Mouse (Mus musculus): ENCODE data around the gene Triobp. TPM values are rescaled to one million over a fixed set of nuclear protein-coding genes. Genes with fewer than 3 reads are reported as not detected.

Gene Triobp
- total and polyA plus RNA-seq, 2 experiments from 2014 or later: 19.1 to 45.3 TPM

- DNase-seq (ENCODE audit: low spot score) (no peak), ATAC-seq (ENCODE audit: insufficient read depth, low read depth) (no peak)
- peaks cover 53% of the 10 kb centered on the region for H3K36me3 ChIP-seq (replicated peaks; ENCODE audit: control insufficient read depth, insufficient read depth, low read length)
- TF ChIP-seq EP300 (IDR thresholded peaks at IDR 0.05; ENCODE audit: low read depth): no peak
- TF ChIP-seq CTCF (IDR thresholded peaks at IDR 0.05; ENCODE audit: low read depth): no peak
- no peak overlapping the region for H3K4me3 ChIP-seq (ENCODE audit: low read depth, low read length)
- H3K27ac ChIP-seq (ENCODE audit: low read depth): no peak overlapping the region
- 89% methylated on average over 2 of the region's 2 CpGs for WGBS
- no peak overlapping the region for H3K4me2 ChIP-seq (ENCODE audit: low read depth, low read length)
- H3K9me3 ChIP-seq (replicated peaks; ENCODE audit: control insufficient read depth, low read length): no peaks in the 10 kb centered on the region
- H3K27me3 ChIP-seq (ENCODE audit: control insufficient read depth, insufficient read depth, low read length): no peaks in the 10 kb centered on the region
- no peak overlapping the region for H3K9ac ChIP-seq (replicated peaks; ENCODE audit: low read depth, low read length)
- H3K4me1 ChIP-seq (ENCODE audit: control insufficient read depth, insufficient read depth): no peaks in the 10 kb centered on the region
Observed at GRCm38 (mm10) chr15:79052366-79052765, 104.8 kb downstream of the Triobp start.

Small RNAs within 50 kb of the gene (microRNA-seq; reads per million reads assigned to microRNA genes)
- 0.54 reads per million for gene Mir6956

Other genes starting within 250 kb of the Triobp start
- gene Elfn2, start 229.0 kb upstream of the Triobp start, total RNA-seq (2014; rRNA removed; ENCODE audit: low replicate concordance): 0.12 and 0.19 TPM in 2 replicates
- gene Elfn2, start 229.0 kb upstream of the Triobp start, polyA plus RNA-seq (2015; fragmentation: Nextera tagmentation; extraction: Ambion mirVana): 0.05 and 0.11 TPM in 2 replicates
- 12.9 and 13.1 TPM in 2 replicates for gene Mfng, start 174.2 kb upstream of the Triobp start, total RNA-seq (2014; rRNA removed; ENCODE audit: low replicate concordance)
- 13.0 and 13.4 TPM in 2 replicates for gene Mfng, start 174.2 kb upstream of the Triobp start, polyA plus RNA-seq (2015; fragmentation: Nextera tagmentation; extraction: Ambion mirVana)
- 2.7 and 6.4 TPM in 2 replicates for gene Card10, start 144.7 kb upstream of the Triobp start, total RNA-seq (2014; rRNA removed; ENCODE audit: low replicate concordance)
- gene Card10, start 144.7 kb upstream of the Triobp start, polyA plus RNA-seq (2015; fragmentation: Nextera tagmentation; extraction: Ambion mirVana): 4.0 and 4.6 TPM in 2 replicates
- gene Cdc42ep1, start 105.1 kb upstream of the Triobp start, total RNA-seq (2014; rRNA removed; ENCODE audit: low replicate concordance): 44.7 and 52.5 TPM in 2 replicates
- 27.1 and 27.4 TPM in 2 replicates for gene Cdc42ep1, start 105.1 kb upstream of the Triobp start, polyA plus RNA-seq (2015; fragmentation: Nextera tagmentation; extraction: Ambion mirVana)
- 4.6 TPM in 1 of 2 replicates, not detected in the other for gene Lgals2, start 92.2 kb upstream of the Triobp start, total RNA-seq (2014; rRNA removed; ENCODE audit: low replicate concordance)
- gene Lgals2, start 92.2 kb upstream of the Triobp start, polyA plus RNA-seq (2015; fragmentation: Nextera tagmentation; extraction: Ambion mirVana): 0.27 and 0.36 TPM in 2 replicates
- gene Gga1, start 70.5 kb upstream of the Triobp start, total RNA-seq (2014; rRNA removed; ENCODE audit: low replicate concordance): 32.4 and 40.5 TPM in 2 replicates
- 30.1 and 32.4 TPM in 2 replicates for gene Gga1, start 70.5 kb upstream of the Triobp start, polyA plus RNA-seq (2015; fragmentation: Nextera tagmentation; extraction: Ambion mirVana)
- 0.73 TPM in 1 of 2 replicates, not detected in the other for gene Gm49510, start 48.1 kb upstream of the Triobp start, total RNA-seq (2014; rRNA removed; ENCODE audit: low replicate concordance)
- gene Gm49510, start 48.1 kb upstream of the Triobp start, polyA plus RNA-seq (2015; fragmentation: Nextera tagmentation; extraction: Ambion mirVana): 0.08 and 0.18 TPM in 2 replicates
- 9.8 and 11.7 TPM in 2 replicates for gene Sh3bp1, start 48.0 kb upstream of the Triobp start, total RNA-seq (2014; rRNA removed; ENCODE audit: low replicate concordance)
- 6.4 and 7.0 TPM in 2 replicates for gene Sh3bp1, start 48.0 kb upstream of the Triobp start, polyA plus RNA-seq (2015; fragmentation: Nextera tagmentation; extraction: Ambion mirVana)
- gene Pdxp, start 33.8 kb upstream of the Triobp start, total RNA-seq (2014; rRNA removed; ENCODE audit: low replicate concordance): 25.8 and 46.0 TPM in 2 replicates
- gene Pdxp, start 33.8 kb upstream of the Triobp start, polyA plus RNA-seq (2015; fragmentation: Nextera tagmentation; extraction: Ambion mirVana): 7.7 and 8.3 TPM in 2 replicates
- 460 and 709 TPM in 2 replicates for gene Lgals1, start 21.0 kb upstream of the Triobp start, total RNA-seq (2014; rRNA removed; ENCODE audit: low replicate concordance)
- gene Lgals1, start 21.0 kb upstream of the Triobp start, polyA plus RNA-seq (2015; fragmentation: Nextera tagmentation; extraction: Ambion mirVana): 800 and 870 TPM in 2 replicates
- gene Nol12, start 12.8 kb upstream of the Triobp start, total RNA-seq (2014; rRNA removed; ENCODE audit: low replicate concordance): 3.4 TPM in 1 of 2 replicates, not detected in the other
- gene Nol12, start 12.8 kb upstream of the Triobp start, polyA plus RNA-seq (2015; fragmentation: Nextera tagmentation; extraction: Ambion mirVana): 23.3 TPM in 2 replicates
- gene H1f0, start 80.7 kb downstream of the Triobp start, total RNA-seq (2014; rRNA removed; ENCODE audit: low replicate concordance): 318 and 358 TPM in 2 replicates
- 210 and 229 TPM in 2 replicates for gene H1f0, start 80.7 kb downstream of the Triobp start, polyA plus RNA-seq (2015; fragmentation: Nextera tagmentation; extraction: Ambion mirVana)
- not detected in 2 replicates for gene Galr3, start 94.2 kb downstream of the Triobp start, total RNA-seq (2014; rRNA removed; ENCODE audit: low replicate concordance)
- not detected in 2 replicates for gene Galr3, start 94.2 kb downstream of the Triobp start, polyA plus RNA-seq (2015; fragmentation: Nextera tagmentation; extraction: Ambion mirVana)
- gene Ankrd54, start 115.2 kb downstream of the Triobp start, total RNA-seq (2014; rRNA removed; ENCODE audit: low replicate concordance): 20.9 and 27.1 TPM in 2 replicates
- 14.1 and 15.6 TPM in 2 replicates for gene Ankrd54, start 115.2 kb downstream of the Triobp start, polyA plus RNA-seq (2015; fragmentation: Nextera tagmentation; extraction: Ambion mirVana)
- gene Eif3l, start 127.5 kb downstream of the Triobp start, total RNA-seq (2014; rRNA removed; ENCODE audit: low replicate concordance): 183 and 210 TPM in 2 replicates
- gene Eif3l, start 127.5 kb downstream of the Triobp start, polyA plus RNA-seq (2015; fragmentation: Nextera tagmentation; extraction: Ambion mirVana): 114 and 123 TPM in 2 replicates
- 45.9 and 52.9 TPM in 2 replicates for gene Micall1, start 161.2 kb downstream of the Triobp start, total RNA-seq (2014; rRNA removed; ENCODE audit: low replicate concordance)
- gene Micall1, start 161.2 kb downstream of the Triobp start, polyA plus RNA-seq (2015; fragmentation: Nextera tagmentation; extraction: Ambion mirVana): 13.2 and 19.0 TPM in 2 replicates
- gene Polr2f, start 193.3 kb downstream of the Triobp start, total RNA-seq (2014; rRNA removed; ENCODE audit: low replicate concordance): 50.2 and 84.8 TPM in 2 replicates
- gene Polr2f, start 193.3 kb downstream of the Triobp start, polyA plus RNA-seq (2015; fragmentation: Nextera tagmentation; extraction: Ambion mirVana): 271 and 286 TPM in 2 replicates
- gene 1700088E04Rik, start 193.5 kb downstream of the Triobp start, total RNA-seq (2014; rRNA removed; ENCODE audit: low replicate concordance): 2.2 TPM in 1 of 2 replicates, not detected in the other
- gene 1700088E04Rik, start 193.5 kb downstream of the Triobp start, polyA plus RNA-seq (2015; fragmentation: Nextera tagmentation; extraction: Ambion mirVana): 8.8 and 10.7 TPM in 2 replicates
- 0.31 and 0.53 TPM in 2 replicates for gene Sox10, start 217.5 kb downstream of the Triobp start, total RNA-seq (2014; rRNA removed; ENCODE audit: low replicate concordance)
- gene Sox10, start 217.5 kb downstream of the Triobp start, polyA plus RNA-seq (2015; fragmentation: Nextera tagmentation; extraction: Ambion mirVana): 0.12 and 0.34 TPM in 2 replicates

Measured in heart, postnatal 0 days (tissue).